Mouse (Mus musculus) heart, embryonic 16.5 days (tissue): Measurements from ENCODE around the gene Fam193b. TPM values are rescaled to one million over a fixed set of nuclear protein-coding genes. Genes with fewer than 3 reads are reported as not detected.

Experiments
- ATAC-seq: fragments of 200-750 bp; cut with Nextera tagmentation; replicated peaks from 2 replicates; pipeline ENCODE4 v1.8.0; 2017; ENCODE audit warnings: moderate number of reproducible peaks; ENCODE audit not compliant: insufficient read depth, low FRiP score; ENCODE audit errors: extremely low read depth
- H3K27ac ChIP-seq: fragments of 300-500 bp; sonication (generic); 2 replicates; pipeline ENCODE4 v1.5.1; 2014; ENCODE audit warnings: mild to moderate bottlenecking, low read length, control low read depth, moderate library complexity
- H3K27me3 ChIP-seq: fragments of 300-500 bp; sonication (generic); 2 replicates; pipeline ENCODE4 v1.6.1; 2014; ENCODE audit warnings: low read length, mixed read lengths; ENCODE audit not compliant: control insufficient read depth, insufficient read depth
- H3K36me3 ChIP-seq: fragments of 300-500 bp; sonication (generic); 2 replicates; pipeline ENCODE4 v1.6.1; 2014; ENCODE audit not compliant: control insufficient read depth, insufficient read depth
- H3K4me1 ChIP-seq: fragments of 300-500 bp; sonication (generic); 2 replicates; pipeline ENCODE4 v1.6.1; 2014; ENCODE audit warnings: low read length, mixed read lengths; ENCODE audit not compliant: control insufficient read depth, insufficient read depth
- H3K4me2 ChIP-seq: fragments of 300-500 bp; sonication (generic); 2 replicates; pipeline ENCODE4 v1.6.1; 2014; ENCODE audit warnings: low read depth, mild to moderate bottlenecking, control low read depth, low read length
- H3K4me3 ChIP-seq: fragments of 300-500 bp; sonication (generic); 2 replicates; pipeline ENCODE4 v1.5.1; 2014; ENCODE audit warnings: mild to moderate bottlenecking, control low read depth, low read length
- H3K9ac ChIP-seq: fragments of 300-500 bp; sonication (generic); 2 replicates; pipeline ENCODE4 v1.6.1; 2014; ENCODE audit warnings: low read length, control low read depth
- H3K9me3 ChIP-seq: fragments of 300-500 bp; sonication (generic); replicated peaks from 2 replicates; pipeline ENCODE4 v1.6.1; 2016; ENCODE audit warnings: low read length; ENCODE audit not compliant: control insufficient read depth
- WGBS: fragments of 180-500 bp; shearing (Covaris S2); extraction: QIAGEN DNeasy Blood & Tissue Kit; methylation state at CpG from one replicate; pipeline ENCODE4 v1.1.7; 2014; 5-methylcytosine and 5-hydroxymethylcytosine counted together
- polyA plus RNA-seq: library from polyadenylated mRNA; unstranded; fragments of >200 nt; fragmentation: Nextera tagmentation; extraction: Ambion mirVana; gene quantifications from 2 replicates; pipeline ENCODE4 v1.2.1, GENCODE M21; 2015

Gene Fam193b
- polyA plus RNA-seq, 1 experiment from 2014 or later = 22.6 TPM

GRCm38 (mm10) chr13:55600657-55601056 is 29.7 kb upstream of the Fam193b start:
- Histone ChIP-seq H3K4me3 (peak overlapping the region; percentile 83), H3K9me3 (no peaks in the 10 kb centered on the region), H3K4me2 (peak overlapping the region; percentile 89), H3K36me3 (peaks cover 22% of the 10 kb centered on the region), H3K27ac (no peak overlapping the region), H3K4me1 (peaks cover 12% of the 10 kb centered on the region), H3K27me3 (no peaks in the 10 kb centered on the region), H3K9ac (peak overlapping the region; percentile 89)
- ATAC-seq = no peak
- 19% methylated on average over 9 of the region's 9 CpGs for WGBS

DNA sequence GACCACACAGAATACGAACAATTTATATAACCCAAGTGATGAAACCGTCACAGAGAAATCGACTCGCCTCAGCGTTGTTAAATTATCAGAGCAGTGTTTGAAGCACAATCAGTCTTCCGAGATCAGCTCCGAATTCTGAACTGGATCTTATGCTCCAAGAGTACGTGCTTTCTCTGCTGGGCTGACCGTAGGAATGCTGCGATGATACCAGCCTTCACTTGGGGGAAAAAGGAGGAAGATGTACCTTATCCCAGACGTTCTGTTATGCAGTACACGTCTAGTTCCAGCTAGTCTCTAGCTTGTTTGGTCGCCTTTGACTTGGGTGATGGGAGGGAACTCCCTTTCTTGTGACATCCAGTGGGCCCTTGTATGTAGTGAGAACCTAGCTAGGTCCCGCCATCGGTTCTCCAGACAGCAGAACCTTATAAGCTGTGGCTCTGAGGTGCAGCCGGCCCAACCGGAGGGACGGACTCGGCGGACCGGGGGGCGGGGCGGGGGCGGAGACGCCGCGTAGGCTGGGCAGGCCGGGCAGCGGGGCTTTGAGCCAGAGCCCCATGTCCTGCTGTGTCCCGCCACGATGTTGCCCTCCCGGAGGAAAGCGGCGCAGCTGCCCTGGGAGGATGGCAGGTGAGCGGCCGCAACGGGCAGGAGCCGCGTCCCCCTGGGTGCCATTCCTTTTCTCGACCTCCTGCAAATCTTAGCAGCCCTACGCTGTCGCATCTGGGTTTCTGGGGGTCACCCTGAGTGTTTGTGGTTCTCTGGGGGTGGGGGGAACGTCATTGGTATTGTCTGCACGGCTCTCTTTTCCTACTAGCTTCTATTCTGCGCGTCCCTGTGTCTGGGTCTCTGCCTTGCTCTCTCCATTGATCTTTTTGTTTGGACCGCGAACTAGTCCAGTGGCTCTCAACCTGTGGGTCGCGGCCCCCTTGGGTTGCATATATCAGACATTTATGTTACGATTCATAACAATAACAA is 28.9 kb upstream of the Fam193b start, which contains the start of gene B4galt7:
Gene B4galt7, plus strand, starts transcription at position 331 of the 975 bp plus-strand sequence.
- Histone ChIP-seq H3K9me3 (no peaks in the 10 kb centered on the region), H3K9ac (peak within 1 kb of the TSS; percentile 89), H3K36me3 (peaks cover 26% of the 10 kb centered on the region), H3K4me3 (peak within 1 kb of the TSS; percentile 83), H3K27me3 (no peaks in the 10 kb centered on the region), H3K4me1 (peaks cover 12% of the 10 kb centered on the region), H3K27ac (peak within 1 kb of the TSS; percentile 74), H3K4me2 (peak within 1 kb of the TSS; percentile 89)
- peak; percentile 92 for ATAC-seq
- WGBS = 9% methylated on average over 46 of the region's 51 CpGs

DNA sequence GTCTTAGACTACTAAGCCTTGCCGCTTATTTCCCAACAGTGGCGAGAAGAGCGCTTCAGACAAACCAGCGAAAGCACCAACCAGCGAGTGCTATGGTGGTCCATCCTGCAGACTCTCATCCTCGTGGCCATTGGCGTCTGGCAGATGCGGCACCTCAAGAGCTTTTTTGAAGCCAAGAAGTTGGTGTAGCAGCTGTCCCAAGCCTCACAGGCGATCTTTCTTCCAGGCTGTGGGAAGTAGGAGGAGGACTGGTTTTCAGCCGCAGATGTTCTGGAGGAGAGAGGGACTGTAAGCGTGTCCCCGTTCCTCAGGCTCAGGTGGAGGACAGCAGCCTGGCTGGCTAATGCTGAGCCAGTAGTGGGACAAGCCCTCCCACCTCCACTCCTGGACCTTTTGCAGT is 25.9 kb upstream of the Fam193b start:
- no peak overlapping the region for H3K4me2 ChIP-seq
- H3K27ac ChIP-seq = no peak overlapping the region
- H3K4me1 ChIP-seq = peaks cover 22% of the 10 kb centered on the region
- no peaks in the 10 kb centered on the region for H3K9me3 ChIP-seq
- H3K9ac ChIP-seq = no peak overlapping the region
- H3K27me3 ChIP-seq = no peaks in the 10 kb centered on the region
- H3K36me3 ChIP-seq = peaks cover 26% of the 10 kb centered on the region
- WGBS = 95% methylated on average over 12 of the region's 12 CpGs
- H3K4me3 ChIP-seq = no peak overlapping the region
- ATAC-seq = no peak

GRCm38 (mm10) chr13:55595375-55595774 is 24.5 kb upstream of the Fam193b start:
- Histone ChIP-seq H3K4me2 (no peak overlapping the region), H3K4me3 (no peak overlapping the region), H3K27ac (no peak overlapping the region), H3K9ac (no peak overlapping the region), H3K36me3 (peaks cover 26% of the 10 kb centered on the region), H3K27me3 (no peaks in the 10 kb centered on the region), H3K9me3 (no peaks in the 10 kb centered on the region), H3K4me1 (peaks cover 15% of the 10 kb centered on the region)
- no peak for ATAC-seq
- WGBS = 89% methylated on average over 12 of the region's 12 CpGs

DNA sequence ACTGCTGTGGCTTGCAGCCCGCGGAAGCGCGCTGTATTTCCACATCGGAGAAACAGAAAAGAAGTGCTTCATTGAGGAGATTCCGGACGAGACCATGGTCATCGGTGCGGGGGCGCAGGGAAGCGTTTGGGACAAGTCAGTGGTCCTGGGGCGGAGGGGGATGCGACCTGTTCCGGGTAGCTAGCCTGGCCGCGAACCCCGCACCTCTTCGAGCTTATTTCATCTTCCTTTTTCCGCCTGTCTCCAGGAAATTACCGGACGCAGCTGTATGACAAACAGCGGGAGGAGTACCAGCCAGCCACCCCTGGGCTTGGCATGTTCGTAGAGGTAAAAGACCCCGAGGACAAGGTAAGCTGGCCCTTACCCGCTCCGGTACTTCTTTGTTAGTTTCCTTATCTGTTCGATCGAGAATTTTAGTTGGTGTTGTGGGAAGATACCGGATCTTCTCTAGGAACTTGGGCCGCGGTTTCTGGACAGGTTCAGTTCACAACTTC is 22.4 kb upstream of the Fam193b start:
- peak overlapping the region; percentile 26 for H3K27ac ChIP-seq
- no peaks in the 10 kb centered on the region for H3K9me3 ChIP-seq
- peak overlapping the region; percentile 63 for H3K4me2 ChIP-seq
- peak overlapping the region; percentile 80 for H3K9ac ChIP-seq
- WGBS = under 1% methylated on average over 31 of the region's 31 CpGs
- peaks cover 26% of the 10 kb centered on the region for H3K36me3 ChIP-seq
- ATAC-seq = peak; percentile 25
- H3K27me3 ChIP-seq = no peaks in the 10 kb centered on the region
- peak overlapping the region; percentile 68 for H3K4me3 ChIP-seq
- peaks cover 10% of the 10 kb centered on the region for H3K4me1 ChIP-seq

DNA sequence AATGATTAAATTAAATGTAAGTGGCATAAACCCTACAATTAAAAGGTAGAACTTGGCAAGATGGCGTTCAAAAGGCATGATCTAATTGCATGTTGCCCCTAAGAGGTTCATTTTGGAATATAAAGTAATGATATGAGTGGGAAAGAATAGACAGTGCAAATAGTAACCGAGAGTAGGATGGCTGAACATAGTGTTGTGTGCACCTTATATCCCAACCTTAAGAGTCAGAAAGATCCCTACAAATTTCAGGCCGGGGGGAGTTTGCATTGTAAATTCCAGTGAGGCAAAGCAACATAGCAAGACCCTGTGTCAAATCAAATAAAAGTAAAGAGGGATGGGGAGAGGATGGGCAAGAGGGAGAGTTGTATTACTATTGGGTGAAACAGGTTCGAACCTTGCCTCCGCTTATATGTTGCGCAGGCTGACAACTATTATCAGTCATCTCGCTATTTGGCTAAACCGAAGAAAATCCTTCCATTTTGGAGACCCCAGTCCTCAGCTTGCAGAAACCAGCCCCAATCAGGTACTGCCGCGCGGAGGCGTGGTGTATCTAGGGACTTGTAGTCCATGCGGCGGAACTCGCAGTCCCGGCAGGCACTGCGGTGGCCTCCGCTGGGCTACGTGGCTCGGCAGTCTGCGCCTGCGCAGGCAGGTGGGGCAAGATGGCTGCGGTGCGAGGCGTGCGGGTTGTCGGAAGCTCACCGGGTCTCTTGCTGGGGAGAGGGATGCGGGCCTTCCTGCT is 21.8 kb upstream of the Fam193b start:
- peak; percentile 98 for ATAC-seq
- Histone ChIP-seq H3K36me3 (peaks cover 23% of the 10 kb centered on the region), H3K27ac (peak overlapping the region; percentile 26), H3K27me3 (no peaks in the 10 kb centered on the region), H3K4me3 (peak overlapping the region; percentile 68), H3K9me3 (no peaks in the 10 kb centered on the region), H3K4me2 (peak overlapping the region; percentile 63), H3K9ac (peak overlapping the region; percentile 80), H3K4me1 (peaks cover 10% of the 10 kb centered on the region)
- whole genome bisulfite sequencing = 4% methylated on average over 29 of the region's 29 CpGs

DNA sequence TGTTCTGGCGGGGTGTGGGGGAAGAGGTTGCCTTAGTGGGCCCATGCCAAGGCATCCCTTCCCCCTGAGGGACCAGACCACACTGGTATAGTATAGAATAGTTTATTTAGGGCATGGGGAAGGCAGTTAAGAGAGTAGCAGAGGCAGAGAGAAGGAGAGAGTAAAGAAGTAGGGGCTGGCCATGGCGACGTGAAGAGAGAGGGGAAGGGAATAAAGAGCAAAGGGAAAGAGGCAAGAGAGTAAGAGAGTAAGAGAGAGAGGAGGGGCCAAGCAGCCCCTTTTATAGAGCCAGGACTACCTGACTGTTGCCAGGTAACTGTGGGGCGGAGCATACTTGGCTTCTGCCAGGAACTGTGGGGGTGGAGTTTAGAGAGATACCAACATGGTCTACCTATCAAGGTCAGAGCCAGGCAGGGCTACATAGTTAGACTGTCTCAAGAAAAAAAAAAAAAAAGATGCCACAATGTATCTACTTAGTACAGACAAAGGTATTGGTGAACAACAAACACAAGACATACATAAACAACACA is 21.1 kb upstream of the Fam193b start:
- Histone ChIP-seq H3K9ac (no peak overlapping the region), H3K4me3 (no peak overlapping the region), H3K9me3 (no peaks in the 10 kb centered on the region), H3K27ac (no peak overlapping the region), H3K4me2 (no peak overlapping the region), H3K27me3 (no peaks in the 10 kb centered on the region), H3K36me3 (peaks cover 17% of the 10 kb centered on the region), H3K4me1 (peaks cover 10% of the 10 kb centered on the region)
- no peak for ATAC-seq
- WGBS = 80% methylated on average over 4 of the region's 4 CpGs

DNA sequence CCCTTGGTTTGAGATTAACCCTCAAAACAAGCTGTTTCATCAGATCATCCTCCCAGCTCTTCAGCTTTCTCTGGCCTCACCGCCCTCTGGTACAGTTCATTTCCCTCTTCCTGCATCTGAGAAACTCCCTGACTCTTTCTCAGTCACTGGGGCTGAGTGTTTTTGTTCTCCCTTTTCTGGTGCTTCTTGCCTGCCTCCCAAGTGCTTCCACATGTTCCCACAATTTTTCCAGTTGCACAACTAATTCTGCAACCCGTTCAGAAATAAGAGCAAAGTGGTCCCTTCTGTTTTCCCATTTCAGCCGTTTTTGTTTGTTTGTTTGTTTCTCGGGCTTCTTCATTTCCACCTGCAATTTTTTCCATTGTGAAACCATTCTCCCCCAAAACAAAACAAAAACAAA is 7.2 kb upstream of the Fam193b start:
- ATAC-seq = no peak
- Histone ChIP-seq H3K27me3 (no peaks in the 10 kb centered on the region), H3K4me2 (no peak overlapping the region), H3K9me3 (peaks cover 3% of the 10 kb centered on the region; the same call in 1 of the 2 replicates), H3K27ac (no peak overlapping the region), H3K36me3 (no peaks in the 10 kb centered on the region), H3K9ac (no peak overlapping the region), H3K4me3 (no peak overlapping the region), H3K4me1 (no peaks in the 10 kb centered on the region)
- WGBS = 70% methylated on average over 4 of the region's 4 CpGs
